Mouse (Mus musculus): ENCODE data around the gene Btbd1.

The Btbd1 gene

DNA sequence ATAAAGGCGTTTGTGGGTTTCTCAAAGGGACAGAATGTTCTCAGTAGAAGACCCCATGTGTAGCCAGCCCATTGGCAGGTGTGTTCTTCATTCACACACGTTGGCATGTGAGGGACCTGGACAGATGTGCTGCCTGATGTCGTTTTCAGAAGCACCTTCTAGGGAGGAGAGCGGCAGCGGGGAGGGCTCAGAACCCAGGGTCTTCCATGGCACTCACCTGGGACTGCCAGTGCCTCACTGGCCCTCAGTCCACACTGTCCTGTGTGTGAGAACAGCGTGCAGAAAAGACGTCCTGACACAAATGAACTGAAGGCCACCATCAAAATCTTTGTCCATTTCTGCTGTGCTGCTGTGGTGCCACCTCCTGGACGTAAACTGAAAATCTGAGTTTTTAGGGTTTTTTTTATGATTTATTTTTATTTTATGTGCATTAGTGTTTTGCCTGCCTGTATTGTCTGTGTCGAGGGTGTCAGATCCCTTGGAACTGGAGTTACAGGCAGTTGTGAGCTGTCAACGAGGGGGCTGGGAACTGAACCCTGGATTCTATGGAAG is 51.5 kb downstream of the Btbd1 start:
- no peak for DNase-seq (ENCODE audit: low spot score in 2 of 2)

DNA sequence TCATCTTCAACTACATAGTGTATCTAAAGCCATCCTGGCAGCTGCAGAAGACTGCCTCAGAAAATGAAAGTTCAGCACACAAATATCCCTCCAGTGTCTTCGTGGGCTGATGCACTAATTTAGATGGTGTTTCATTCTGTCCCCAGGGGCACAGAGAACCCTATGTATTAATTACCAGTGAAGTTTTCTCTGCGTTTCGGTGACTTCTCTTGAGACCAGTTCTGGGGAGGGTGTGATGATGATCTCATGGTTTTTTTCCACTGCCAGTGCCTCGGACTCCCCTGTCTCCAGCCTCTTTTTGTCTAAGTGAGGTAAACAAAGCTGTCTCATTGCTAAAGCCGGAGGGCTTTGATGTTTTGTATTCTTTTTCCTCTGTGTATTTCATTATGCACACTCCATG is 53.9 kb downstream of the Btbd1 start:
- DNase-seq (ENCODE audit: low spot score in 2 of 2) = no peak

DNA sequence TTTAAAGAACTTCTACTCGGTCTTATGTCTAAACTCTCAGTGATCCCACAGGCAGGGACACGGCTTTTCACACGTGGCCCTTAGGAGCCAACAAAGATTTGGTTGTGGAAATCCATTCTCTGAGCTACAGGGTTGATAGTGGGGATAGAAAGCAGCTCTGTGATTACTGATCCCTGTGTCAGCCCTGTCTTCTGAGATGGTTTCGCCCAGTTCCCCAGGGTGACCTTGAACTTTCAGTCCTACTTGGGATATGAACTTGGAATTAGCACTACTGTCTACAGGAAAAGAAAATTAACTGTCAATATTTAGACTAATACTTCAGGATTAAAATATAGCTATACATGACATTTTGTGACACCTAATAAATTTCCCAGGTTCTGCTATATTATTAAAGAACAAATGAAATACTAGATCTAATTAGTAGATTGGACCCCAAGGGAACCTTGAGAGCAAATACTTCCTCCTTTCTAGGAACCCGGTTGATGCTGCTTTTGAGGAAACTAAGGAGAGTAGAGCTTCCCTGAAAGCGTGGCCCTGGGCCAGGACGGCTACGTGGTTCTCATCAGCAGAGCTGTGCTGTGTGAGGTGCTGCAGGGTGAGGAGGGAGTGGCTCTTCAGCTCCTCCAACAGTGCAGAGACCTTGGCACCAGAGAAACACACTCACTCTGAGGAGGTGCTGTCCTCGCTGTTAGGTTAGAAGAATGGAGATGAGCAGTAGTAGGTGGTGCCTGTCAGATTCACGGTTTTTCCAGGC is 56.3 kb downstream of the Btbd1 start:
- DNase-seq (ENCODE audit: low spot score in 2 of 2) = no peak

DNA sequence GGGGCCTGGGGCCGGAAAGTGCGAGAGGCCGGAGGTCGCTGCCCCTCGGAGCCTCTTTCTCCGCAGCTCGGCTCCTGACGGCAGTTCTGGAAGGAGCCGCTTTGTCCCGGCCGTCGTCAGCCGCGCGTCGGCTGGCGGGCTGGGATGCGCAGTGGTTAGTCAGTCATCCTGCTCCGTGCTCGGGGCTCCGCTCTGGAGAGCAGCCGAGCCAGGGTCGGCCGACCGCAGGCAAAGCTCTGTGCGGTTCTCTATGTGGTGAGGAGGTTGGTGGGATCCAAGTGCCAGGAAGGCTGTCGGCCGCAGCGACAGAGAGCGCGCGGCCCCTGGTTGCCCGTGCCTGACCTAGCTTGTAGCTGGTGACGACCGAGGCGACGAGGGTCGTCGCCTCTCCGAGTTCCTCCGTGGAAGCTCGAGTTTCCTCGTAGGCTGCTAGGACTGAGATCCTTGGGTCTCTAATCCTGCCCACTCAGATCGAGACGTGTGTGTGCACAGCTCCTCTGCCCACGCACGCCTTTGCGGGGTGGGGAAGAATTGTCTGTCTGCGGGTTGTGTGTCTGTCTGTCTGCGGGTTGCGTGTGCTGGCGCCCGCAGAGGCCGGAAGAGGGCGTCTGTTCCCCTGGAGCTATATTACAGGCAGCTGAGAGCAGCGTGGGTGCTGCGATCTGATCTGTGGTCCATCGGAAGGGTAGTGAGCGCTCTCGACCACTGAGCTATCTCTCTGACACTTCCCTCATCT is 66.0 kb downstream of the Btbd1 start:
- DNase-seq (ENCODE audit: low spot score in 2 of 2) = no peak

DNA sequence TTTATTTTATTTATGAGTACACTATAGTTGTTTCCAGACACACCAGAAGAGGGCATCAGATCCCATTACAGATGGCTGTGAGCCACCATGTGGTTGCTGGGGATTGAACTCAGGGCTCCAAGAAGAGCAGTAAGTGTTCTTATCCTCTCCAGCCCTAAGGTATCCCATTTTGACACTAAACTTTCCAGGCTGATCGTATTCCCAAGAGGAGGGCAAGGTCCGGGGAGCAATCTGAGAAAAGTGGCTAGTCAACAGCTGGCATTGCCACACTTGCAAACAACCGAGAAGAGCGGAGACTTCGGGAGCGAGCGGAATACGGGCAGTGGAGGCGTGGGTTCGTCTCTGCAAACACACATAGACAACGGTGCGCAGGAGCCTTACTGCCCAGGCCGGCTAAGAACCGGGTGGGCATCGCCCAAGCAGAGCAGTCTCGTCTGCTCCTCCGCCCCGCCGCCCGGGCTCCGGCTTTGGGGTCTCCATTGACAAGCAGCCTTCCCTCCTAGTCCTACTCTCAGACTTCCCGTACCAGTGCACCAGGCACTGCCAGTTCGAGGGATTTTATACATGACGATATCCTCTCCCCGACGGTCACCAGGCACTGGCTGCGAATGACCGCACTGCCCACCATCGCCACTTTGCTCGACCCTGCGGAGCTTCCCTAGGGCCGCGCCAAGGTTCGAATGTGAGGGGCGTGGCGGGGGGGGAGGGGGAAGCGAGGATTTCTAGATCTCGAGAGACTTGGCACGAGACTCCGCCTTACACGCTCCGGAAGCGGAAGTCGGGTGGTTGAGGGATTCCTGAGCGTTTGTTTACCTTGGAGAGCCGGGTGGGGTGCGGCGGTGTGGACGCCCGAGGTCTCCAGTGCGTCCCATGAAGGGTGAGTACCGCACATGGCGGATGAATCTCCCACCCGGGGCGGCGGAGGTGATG is 66.8 kb downstream of the Btbd1 start, which contains the start of gene Ramac:
Gene Ramac, plus strand, starts transcription at position 746 of the 930 bp plus-strand sequence.
- peak; percentile 69 to 89 for DNase-seq (ENCODE audit: low spot score in 2 of 2)

DNA sequence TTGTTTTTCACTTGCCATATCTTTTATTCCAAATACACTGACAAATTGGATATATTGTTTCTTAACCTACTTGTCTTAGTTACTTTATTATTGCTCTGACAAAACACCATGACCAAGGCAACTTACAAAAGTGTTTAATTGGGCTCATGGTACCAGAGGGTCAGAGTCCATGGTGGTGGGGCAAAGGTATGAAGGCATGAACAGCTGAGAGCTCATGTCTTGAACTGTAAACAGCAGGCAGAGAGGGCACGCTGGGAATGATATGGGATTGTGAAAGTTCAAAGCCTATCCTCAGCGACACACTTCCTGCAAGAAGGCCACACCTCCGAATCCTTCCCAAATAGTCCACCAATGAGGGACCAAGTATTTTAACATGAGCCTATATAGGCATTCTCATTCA is 81.3 kb downstream of the Btbd1 start:
- no peak for DNase-seq (ENCODE audit: low spot score in 2 of 2)

DNA sequence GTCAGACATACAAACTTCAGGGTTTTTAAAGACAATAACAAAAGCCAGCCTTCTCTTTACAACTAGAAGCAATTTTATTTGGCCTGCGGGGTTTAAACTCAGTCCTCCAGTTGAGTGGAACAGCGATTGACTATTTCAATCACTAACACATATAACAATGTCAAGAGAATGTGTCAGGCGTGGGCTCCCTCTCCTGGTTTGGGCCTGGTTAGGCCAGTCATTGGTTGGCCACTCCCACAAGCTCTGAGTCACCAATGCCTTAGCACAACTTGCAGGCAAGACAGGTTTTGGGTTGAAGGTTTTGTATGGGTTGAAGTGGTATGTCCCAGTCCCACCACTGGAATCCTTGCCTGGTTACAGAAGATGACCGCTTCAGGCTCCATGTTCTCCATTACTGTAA is 85.1 kb downstream of the Btbd1 start:
- peak in 1 of 2 experiments; percentile 28 for DNase-seq (ENCODE audit: low spot score in 2 of 2)
